Mouse (Mus musculus) adrenal gland, postnatal 36 days (tissue): ENCODE measurements around the gene Ngef. TPM values are rescaled to one million over a fixed set of nuclear protein-coding genes. Genes with fewer than 3 reads are reported as not detected.
A peak's percentile ranks its signal among the peaks of the same experiment; 100 is the strongest.

Experiments
- DNase-seq, 2 experiments: peaks; one replicate each; pipeline ENCODE4 v3.0.0; 2021; ENCODE audit warnings: mixed read lengths in 1 of 2
- total RNA-seq, 2 experiments: library from RNA; stranded (reverse); gene quantifications; 2 replicates each; pipeline ENCODE4 v1.2.3; 2021

The Ngef gene
- total RNA-seq, 2 experiments from 2014 or later: 0.23 to 1.1 TPM

- DNase-seq: no peak
Observed at GRCm38 (mm10) chr1:87565760-87566159, 7.9 kb downstream of the Ngef start.

- DNase-seq: no peak
Observed at GRCm38 (mm10) chr1:87562967-87563366, 10.7 kb downstream of the Ngef start.

GRCm38 (mm10) chr1:87553586-87553985, 20.1 kb downstream of the Ngef start:
- DNase-seq: peak in 1 of 2 experiments; percentile 7

GRCm38 (mm10) chr1:87551008-87551407, 22.7 kb downstream of the Ngef start:
- peak; percentile 54 to 63 for DNase-seq

- peak; percentile 35 to 68 for DNase-seq
Observed at GRCm38 (mm10) chr1:87541614-87542013, 32.1 kb downstream of the Ngef start.

GRCm38 (mm10) chr1:87537008-87537407, 36.7 kb downstream of the Ngef start:
- no peak for DNase-seq

GRCm38 (mm10) chr1:87534118-87534517, 39.6 kb downstream of the Ngef start:
- DNase-seq: no peak

GRCm38 (mm10) chr1:87532346-87532745, 41.3 kb downstream of the Ngef start:
- no peak for DNase-seq

GRCm38 (mm10) chr1:87527191-87527590, 46.5 kb downstream of the Ngef start:
- no peak for DNase-seq

GRCm38 (mm10) chr1:87525041-87525440, 48.6 kb downstream of the Ngef start:
- DNase-seq: no peak

- DNase-seq: peak in 1 of 2 experiments; percentile 28
Observed at GRCm38 (mm10) chr1:87521523-87521922, 52.1 kb downstream of the Ngef start.

- DNase-seq: no peak
Observed at GRCm38 (mm10) chr1:87520467-87520866, 53.2 kb downstream of the Ngef start.

- no peak for DNase-seq
Observed at GRCm38 (mm10) chr1:87510845-87511244, 62.8 kb downstream of the Ngef start.

- DNase-seq: peak; percentile 56 to 68
Observed at GRCm38 (mm10) chr1:87510166-87510691, 63.4 kb downstream of the Ngef start.

- peak; percentile 27 to 32 for DNase-seq
Observed at GRCm38 (mm10) chr1:87509561-87510165, 64.0 kb downstream of the Ngef start, which contains the start of gene Neu2. Gene Neu2 (plus strand): TSS chr1:87509889.

- no peak for DNase-seq
Observed at GRCm38 (mm10) chr1:87508591-87509560, 64.8 kb downstream of the Ngef start.

GRCm38 (mm10) chr1:87507857-87508256, 65.8 kb downstream of the Ngef start:
- no peak for DNase-seq

GRCm38 (mm10) chr1:87505524-87505923, 68.1 kb downstream of the Ngef start:
- DNase-seq: no peak

- DNase-seq: no peak
Observed at GRCm38 (mm10) chr1:87493542-87493941, 80.1 kb downstream of the Ngef start.

- DNase-seq: no peak
Observed at GRCm38 (mm10) chr1:87492285-87492684, 81.4 kb downstream of the Ngef start.

- DNase-seq: no peak
Observed at GRCm38 (mm10) chr1:87486386-87486785, 87.3 kb downstream of the Ngef start.

- DNase-seq: no peak
Observed at GRCm38 (mm10) chr1:87482546-87482945, 91.1 kb downstream of the Ngef start.
